ENCODE assay signal across 17 mouse cellular contexts in genomic region chr11:64627180-64627579, GRCm38 (mm10).
DNase-seq lines count a peak whose midpoint lies in the region; ATAC-seq lines count a peak whose summit lies in the region.
"Had no signal": no experiment of that assay in that cellular context is flagged by ENCODE, and none has a peak within 500 bp of the region (broad histone marks: within the 10 kb centered on the region; RNA-seq: fewer than 3 reads in every experiment).

No protein-coding gene starts in this region.

- 0 out of 2 replicates have a peak, but pooled peaks have one; percentile 18 for ATAC-seq in heart, embryonic 15.5 days (replicated peaks; ENCODE audit: insufficient number of reproducible peaks, insufficient read depth, low FRiP score, low read depth)
- peak; percentile 80 for ATAC-seq in lung, embryonic 16.5 days (ENCODE audit: low read depth)
- ATAC-seq in frontal cortex, adult (ENCODE audit: low TSS enrichment) = no peak
- ATAC-seq: forebrain, embryonic 14.5 days; midbrain, embryonic 15.5 days had no signal

- WGBS in heart, embryonic 15.5 days = 23% methylated on average over 7 of the region's 7 CpGs
- 41% methylated on average over 7 of the region's 7 CpGs for WGBS in lung, embryonic 16.5 days

- peak overlapping the region; percentile 18; the same call in 1 of the 2 replicates for H3K27ac ChIP-seq in heart, embryonic 15.5 days
- H3K27ac ChIP-seq in lung, embryonic 16.5 days (ENCODE audit: low read length) = peak overlapping the region; percentile 21
- H3K27ac ChIP-seq: embryonic facial prominence, embryonic 13.5 days; hindbrain, embryonic 15.5 days; left cerebral cortex, adult 2 months; midbrain, embryonic 15.5 days had no signal

- peaks cover 6% of the 10 kb centered on the region for H3K27me3 ChIP-seq in heart, embryonic 15.5 days
- no peaks in the 10 kb centered on the region for H3K27me3 ChIP-seq in lung, embryonic 16.5 days (ENCODE audit: control insufficient read depth, insufficient read depth, low read depth, low read length)
- H3K27me3 ChIP-seq: embryonic facial prominence, embryonic 13.5 days; hindbrain, embryonic 15.5 days; midbrain, embryonic 15.5 days had no signal

- no peaks in the 10 kb centered on the region for H3K36me3 ChIP-seq in heart, embryonic 15.5 days
- no peaks in the 10 kb centered on the region for H3K36me3 ChIP-seq in lung, embryonic 16.5 days (ENCODE audit: control insufficient read depth, insufficient read depth, low read length)
- H3K36me3 ChIP-seq: embryonic facial prominence, embryonic 13.5 days; hindbrain, embryonic 15.5 days; midbrain, embryonic 15.5 days had no signal

- H3K4me2 ChIP-seq in heart, embryonic 15.5 days = 0 out of 2 replicates have a peak overlapping the region, but pooled peaks have one; percentile 16
- no peak overlapping the region for H3K4me2 ChIP-seq in lung, embryonic 16.5 days (ENCODE audit: low read depth, low read length)
- H3K4me2 ChIP-seq: embryonic facial prominence, embryonic 13.5 days; hindbrain, embryonic 15.5 days; midbrain, embryonic 15.5 days had no signal

- no peak overlapping the region for H3K9ac ChIP-seq in heart, embryonic 15.5 days
- no peak overlapping the region for H3K9ac ChIP-seq in lung, embryonic 16.5 days (ENCODE audit: low read length)
- H3K9ac ChIP-seq: embryonic facial prominence, embryonic 13.5 days; hindbrain, embryonic 15.5 days; midbrain, embryonic 15.5 days had no signal

- H3K4me1 ChIP-seq in heart, embryonic 15.5 days (replicated peaks) = peaks cover 4% of the 10 kb centered on the region; the same call in 1 of the 2 replicates
- H3K4me1 ChIP-seq in lung, embryonic 16.5 days (replicated peaks; ENCODE audit: control insufficient read depth, insufficient read depth, low read length) = 0 out of 2 replicates have a peak, but pooled peaks cover 4% of the 10 kb centered on the region
- H3K4me1 ChIP-seq: embryonic facial prominence, embryonic 13.5 days; hindbrain, embryonic 15.5 days; midbrain, embryonic 15.5 days had no signal

- DNase-seq in heart, adult 11 months = peak; percentile 89
- DNase-seq in heart, adult 8-10 months (ENCODE audit: low spot score) = no peak
- peak; percentile 88 for DNase-seq in Muller cell, postnatal 12 days (ENCODE audit: inconsistent ontology term)
- no peak for DNase-seq in B cell, adult 2 months
- DNase-seq in left cerebral cortex, adult 8-10 months (ENCODE audit: low spot score in 2 of 2) = no peak
- DNase-seq: adrenal gland, postnatal 36 days; gastrocnemius, postnatal 36 days; kidney, adult 18-20 months; thymus, postnatal 14 days had no signal

- no peaks in the 10 kb centered on the region for H3K9me3 ChIP-seq in heart, embryonic 15.5 days (replicated peaks)
- no peaks in the 10 kb centered on the region for H3K9me3 ChIP-seq in lung, embryonic 16.5 days (ENCODE audit: control insufficient read depth, low read length)
- H3K9me3 ChIP-seq: embryonic facial prominence, embryonic 13.5 days; hindbrain, embryonic 15.5 days; midbrain, embryonic 15.5 days had no signal

- H3K4me3 ChIP-seq in heart, embryonic 15.5 days = no peak overlapping the region
- H3K4me3 ChIP-seq in lung, embryonic 16.5 days (ENCODE audit: low read length) = no peak overlapping the region
- H3K4me3 ChIP-seq: embryonic facial prominence, embryonic 13.5 days; hindbrain, embryonic 15.5 days; left cerebral cortex, adult 2 months; midbrain, embryonic 15.5 days had no signal

Comparison
In these comparisons a context has a peak if more than half of its experiments do, and no peak if none do; other contexts are left out.
1. DNase-seq: peak in heart, adult 11 months (single experiment) and Muller cell, postnatal 12 days (single experiment); none in heart, adult 8-10 months (single experiment), B cell, adult 2 months (0 of 2) and left cerebral cortex, adult 8-10 months (0 of 2).